Mouse (Mus musculus) limb, embryonic 14.5 days (tissue): Measurements from ENCODE around the gene Simc1. TPM values are rescaled to one million over a fixed set of nuclear protein-coding genes. Genes with fewer than 3 reads are reported as not detected.

Experiments used
- ATAC-seq: fragments of 200-750 bp; cut with Nextera tagmentation; 2 replicates; pipeline ENCODE4 v1.8.0; 2017; ENCODE audit warnings: low read depth, moderate number of reproducible peaks, moderate TSS enrichment; ENCODE audit not compliant: low FRiP score
- DNase-seq: peaks from one replicate; pipeline ENCODE4 v3.0.0-alpha.2; 2015; ENCODE audit warnings: low spot score
- H3K27ac ChIP-seq: fragments of 300-500 bp; sonication (generic); replicated peaks from 2 replicates; pipeline ENCODE4 v1.5.1; 2014; ENCODE audit warnings: low read depth, mild to moderate bottlenecking, low read length, moderate library complexity, mixed read lengths
- H3K27me3 ChIP-seq: fragments of 300-500 bp; sonication (generic); 2 replicates; pipeline ENCODE4 v1.6.1; 2014; ENCODE audit warnings: low read length, mixed read lengths; ENCODE audit not compliant: control insufficient read depth, insufficient read depth
- H3K36me3 ChIP-seq: fragments of 300-500 bp; sonication (generic); 2 replicates; pipeline ENCODE4 v1.6.1; 2014; ENCODE audit warnings: mild to moderate bottlenecking, low read length, moderate library complexity, mixed read lengths; ENCODE audit not compliant: control insufficient read depth, insufficient read depth
- H3K4me1 ChIP-seq: fragments of 300-500 bp; sonication (generic); 2 replicates; pipeline ENCODE4 v1.6.1; 2014; ENCODE audit warnings: antibody characterized with exemption, low read length, mixed read lengths; ENCODE audit not compliant: control insufficient read depth, insufficient read depth
- H3K4me2 ChIP-seq: fragments of 300-500 bp; sonication (generic); replicated peaks from 2 replicates; pipeline ENCODE4 v1.6.1; 2014; ENCODE audit warnings: low read depth, mild to moderate bottlenecking, low read length, moderate library complexity; ENCODE audit not compliant: severe bottlenecking
- H3K4me3 ChIP-seq: fragments of 300-500 bp; sonication (generic); replicated peaks from 2 replicates; pipeline ENCODE4 v1.5.1; 2014; ENCODE audit warnings: low read length
- H3K9ac ChIP-seq: fragments of 300-500 bp; sonication (generic); 2 replicates; pipeline ENCODE4 v1.6.1; 2014; ENCODE audit warnings: mild to moderate bottlenecking, low read depth, low read length, moderate library complexity; ENCODE audit not compliant: severe bottlenecking
- H3K9me3 ChIP-seq: fragments of 300-500 bp; sonication (generic); 2 replicates; pipeline ENCODE4 v1.6.1; 2016; ENCODE audit warnings: low read length; ENCODE audit not compliant: control insufficient read depth
- POLR2A ChIP-seq: fragments of 200-500 bp; IDR thresholded peaks from 2 replicates; pipeline ENCODE4 v1.8.0; 2012; ENCODE audit warnings: inconsistent platforms, mild to moderate bottlenecking, moderate library complexity, borderline replicate concordance; ENCODE audit not compliant: insufficient read depth, insufficient read length; ENCODE audit errors: extremely low read depth
- WGBS: fragments of 180-500 bp; shearing (Covaris S2); extraction: QIAGEN DNeasy Blood & Tissue Kit; methylation state at CpG from one replicate; pipeline ENCODE4 v1.1.7; 2014; 5-methylcytosine and 5-hydroxymethylcytosine counted together
- polyA plus RNA-seq, 2 experiments: library from polyadenylated mRNA; depleted of rRNA in 1 of 2; stranded (reverse) in 1 of 2; unstranded in 1 of 2; fragments of >200 nt; fragmentation: Nextera tagmentation in 1 of 2; extraction: Ambion mirVana in 1 of 2; gene quantifications; 2 replicates each; pipeline versions ENCODE4 v1.2.1 to v1.2.3; 2012 to 2014

Simc1 gene
- polyA plus RNA-seq, 2 experiments = 14.8 to 25.0 TPM

DNA sequence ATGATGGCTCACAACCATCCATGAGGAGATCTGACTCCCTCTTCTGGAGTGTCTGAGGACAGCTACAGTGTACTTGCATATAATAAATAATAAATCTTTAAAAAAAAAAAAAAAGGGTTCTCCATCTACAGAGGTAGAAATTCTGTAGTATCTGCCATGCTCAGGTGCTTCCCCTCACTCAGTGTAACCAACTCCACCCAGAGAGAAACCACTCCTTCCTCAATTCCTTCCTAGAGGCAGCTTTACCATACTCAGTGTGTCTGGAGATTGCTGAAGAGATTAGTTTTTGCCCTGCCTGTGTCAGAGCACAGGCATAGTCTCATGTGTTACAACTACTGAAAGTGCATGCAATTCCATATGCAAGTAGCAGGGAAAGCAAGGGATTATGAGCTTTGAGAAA is 28.6 kb downstream of the Simc1 start:
- Histone ChIP-seq H3K9ac (no peak overlapping the region), H3K36me3 (peaks cover 67% of the 10 kb centered on the region), H3K4me1 (no peaks in the 10 kb centered on the region), H3K27ac (no peak overlapping the region), H3K27me3 (no peaks in the 10 kb centered on the region), H3K9me3 (no peaks in the 10 kb centered on the region), H3K4me3 (no peak overlapping the region), H3K4me2 (no peak overlapping the region)
- no peak for TF ChIP-seq POLR2A
- DNase-seq (no peak), ATAC-seq (no peak)

DNA sequence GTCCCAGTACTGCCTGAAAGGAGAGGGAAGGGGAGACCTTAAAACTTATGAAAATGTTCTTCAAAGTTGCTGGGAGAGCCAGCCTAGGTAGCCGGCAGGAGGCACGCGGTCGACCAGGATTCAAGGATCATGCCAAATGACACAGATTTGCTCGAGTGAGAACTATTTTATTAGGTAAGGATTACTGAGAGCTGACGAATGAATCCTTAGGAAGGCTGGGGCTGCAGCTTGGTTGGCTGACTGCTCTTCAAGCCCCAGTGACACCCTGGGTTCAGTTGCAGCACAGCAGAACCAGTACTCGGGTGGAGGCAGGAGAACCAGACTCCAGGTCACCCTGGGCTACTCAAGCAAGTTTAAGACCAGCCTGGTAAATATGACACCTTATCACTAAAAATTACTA is 44.5 kb downstream of the Simc1 start:
- no peak for TF ChIP-seq POLR2A
- Histone ChIP-seq H3K36me3 (peaks cover 64% of the 10 kb centered on the region), H3K27me3 (no peaks in the 10 kb centered on the region), H3K4me3 (no peak overlapping the region), H3K9ac (no peak overlapping the region), H3K4me1 (no peaks in the 10 kb centered on the region), H3K4me2 (no peak overlapping the region), H3K9me3 (no peaks in the 10 kb centered on the region), H3K27ac (no peak overlapping the region)
- WGBS = 80% methylated on average over 7 of the region's 7 CpGs
- ATAC-seq = no peak
- DNase-seq = no peak

DNA sequence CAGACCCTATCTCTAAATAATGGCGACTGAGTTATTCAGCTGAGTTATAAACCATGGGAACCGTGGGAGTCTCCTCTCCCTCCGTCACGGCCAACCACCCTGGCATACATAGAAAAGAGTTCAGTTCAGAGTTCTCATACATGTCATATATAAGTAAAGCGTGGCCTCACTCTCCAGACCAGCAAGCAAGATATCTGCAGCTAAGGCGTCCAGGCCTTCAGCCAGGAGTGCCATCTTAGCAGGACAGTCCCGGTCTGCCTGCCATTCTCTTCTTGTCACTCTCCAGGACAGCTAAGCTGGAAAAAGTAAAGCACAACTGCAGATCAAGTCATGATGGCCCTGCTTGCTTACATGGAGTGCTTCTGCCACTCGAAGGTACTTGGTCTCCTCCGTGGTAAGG is 52.6 kb downstream of the Simc1 start:
- 95% methylated on average over 9 of the region's 9 CpGs for WGBS
- Histone ChIP-seq H3K4me3 (no peak overlapping the region), H3K27ac (no peak overlapping the region), H3K4me2 (no peak overlapping the region), H3K36me3 (peaks cover 91% of the 10 kb centered on the region), H3K9me3 (no peaks in the 10 kb centered on the region), H3K9ac (no peak overlapping the region), H3K4me1 (no peaks in the 10 kb centered on the region), H3K27me3 (no peaks in the 10 kb centered on the region)
- ATAC-seq = no peak
- DNase-seq = no peak
- TF ChIP-seq POLR2A = no peak

DNA sequence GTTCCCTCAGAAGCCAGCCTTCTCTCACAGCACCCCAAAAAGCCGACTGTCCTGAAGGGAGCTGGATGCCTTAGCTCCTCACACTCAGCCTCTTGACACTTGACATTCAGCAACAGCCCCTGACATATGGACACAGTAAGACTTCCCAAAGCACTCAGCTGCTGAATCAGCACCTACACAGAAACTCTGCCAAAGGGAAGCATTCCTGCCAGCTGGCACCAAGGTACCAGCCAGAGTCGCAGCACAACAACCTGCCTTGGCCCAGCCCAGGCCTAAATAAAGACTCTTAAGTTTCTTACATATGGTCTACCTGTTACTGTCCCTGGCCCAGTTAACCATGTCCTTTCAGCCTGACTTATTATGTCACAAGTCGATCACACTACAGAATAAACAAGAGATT is 53.2 kb downstream of the Simc1 start:
- peaks cover 91% of the 10 kb centered on the region for H3K36me3 ChIP-seq
- no peak for ATAC-seq
- H3K4me2 ChIP-seq = no peak overlapping the region
- H3K4me1 ChIP-seq = no peaks in the 10 kb centered on the region
- no peak for DNase-seq
- H3K27ac ChIP-seq = no peak overlapping the region
- 89% methylated on average over 3 of the region's 3 CpGs for WGBS
- no peaks in the 10 kb centered on the region for H3K27me3 ChIP-seq
- H3K4me3 ChIP-seq = no peak overlapping the region
- H3K9me3 ChIP-seq = no peaks in the 10 kb centered on the region
- TF ChIP-seq POLR2A = no peak
- no peak overlapping the region for H3K9ac ChIP-seq

DNA sequence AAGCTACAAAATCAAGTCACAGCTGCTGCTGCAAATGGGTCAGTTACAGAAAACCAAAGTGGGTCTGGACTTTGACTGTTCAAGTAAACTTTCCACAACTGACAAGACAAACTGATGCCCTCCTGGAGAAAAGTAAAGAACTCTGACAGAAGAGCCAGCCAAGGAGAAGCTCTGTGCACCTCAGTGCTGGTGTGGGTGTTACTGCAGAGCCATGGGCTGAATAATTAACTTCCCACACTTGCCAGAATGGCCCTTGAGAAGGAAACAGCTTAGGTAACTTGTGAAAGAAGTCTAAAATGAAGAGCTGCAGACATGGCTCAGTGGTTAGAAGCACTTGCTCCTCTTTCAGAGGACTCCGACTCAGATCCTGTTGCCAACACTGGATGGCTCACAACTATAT is 54.1 kb downstream of the Simc1 start:
- H3K27ac ChIP-seq = no peak overlapping the region
- DNase-seq = no peak
- peaks cover 91% of the 10 kb centered on the region for H3K36me3 ChIP-seq
- no peak for ATAC-seq
- no peak overlapping the region for H3K4me2 ChIP-seq
- H3K9ac ChIP-seq = no peak overlapping the region
- WGBS = 95% methylated on average over 1 of the region's 1 CpGs
- no peaks in the 10 kb centered on the region for H3K9me3 ChIP-seq
- no peaks in the 10 kb centered on the region for H3K4me1 ChIP-seq
- no peaks in the 10 kb centered on the region for H3K27me3 ChIP-seq
- no peak overlapping the region for H3K4me3 ChIP-seq
- TF ChIP-seq POLR2A = no peak

DNA sequence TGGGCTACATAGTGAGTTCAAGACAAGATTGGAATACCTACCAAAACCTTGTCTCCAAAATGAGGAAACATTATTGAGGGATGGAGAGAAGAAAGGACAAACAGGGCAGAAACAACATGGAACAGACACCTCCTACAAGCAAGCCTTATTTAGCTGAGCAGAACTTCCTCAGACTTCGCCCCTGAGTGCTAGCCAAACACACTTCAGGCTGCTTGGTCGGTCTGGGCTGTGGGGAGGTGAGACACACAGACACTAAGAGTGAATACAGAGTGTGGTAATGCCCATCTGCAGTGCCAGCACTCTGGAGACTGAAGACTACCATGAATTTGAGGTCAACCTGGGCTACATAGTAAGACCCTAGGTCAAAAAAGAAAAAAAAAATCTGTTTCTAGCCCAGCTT is 56.1 kb downstream of the Simc1 start:
- Histone ChIP-seq H3K4me2 (no peak overlapping the region), H3K4me3 (no peak overlapping the region), H3K27ac (no peak overlapping the region), H3K9ac (no peak overlapping the region), H3K27me3 (no peaks in the 10 kb centered on the region), H3K4me1 (peaks cover 6% of the 10 kb centered on the region; the same call in 1 of the 2 replicates), H3K9me3 (no peaks in the 10 kb centered on the region), H3K36me3 (peaks cover 80% of the 10 kb centered on the region)
- WGBS = 86% methylated on average over 2 of the region's 2 CpGs
- TF ChIP-seq POLR2A = no peak
- DNase-seq = no peak
- ATAC-seq = no peak
